Mouse (Mus musculus) brown adipose tissue, adult 24 weeks (tissue): ENCODE measurements at regions not wholly inside any gene's neighbourhood (a gene's known extent, or its start where the extent isn't known, plus 50 kb on each side); places are given as distances from the start of the nearest gene placed in this dataset.
"Not testable (repeated sequence)": the region's sequence is repeated elsewhere in the genome, so short reads cannot be mapped to it uniquely, and the experiment has no call there.

Experiments
- H3K27ac ChIP-seq: fragments of 200-500 bp; replicated peaks from 2 replicates; pipeline ENCODE4 v1.5.1; 2012; ENCODE audit warnings: low read depth, mild to moderate bottlenecking, low read length
- H3K4me1 ChIP-seq: fragments of 200-500 bp; 2 replicates; pipeline ENCODE4 v1.6.1; 2012; ENCODE audit warnings: low read length, mixed read lengths; ENCODE audit not compliant: control insufficient read depth, insufficient read depth, insufficient read length
- H3K4me3 ChIP-seq: fragments of 200-500 bp; 2 replicates; pipeline ENCODE4 v1.5.1; 2012; ENCODE audit warnings: low read depth, mild to moderate bottlenecking, low read length, moderate library complexity; ENCODE audit not compliant: insufficient read depth

GRCm38 (mm10) chr12:107198389-107199018 is 289.9 kb upstream of the 3110018I06Rik start:
- Histone ChIP-seq H3K4me1 (no peaks in the 10 kb centered on the region), H3K4me3 (no peak overlapping the region), H3K27ac (no peak overlapping the region)

GRCm38 (mm10) chr12:107200903-107201302 is 287.5 kb upstream of the 3110018I06Rik start:
- Histone ChIP-seq H3K4me3 (no peak overlapping the region), H3K4me1 (no peaks in the 10 kb centered on the region), H3K27ac (no peak overlapping the region)

GRCm38 (mm10) chr12:107208826-107209225 is 279.6 kb upstream of the 3110018I06Rik start:
- H3K27ac ChIP-seq, H3K4me1 ChIP-seq, H3K4me3 ChIP-seq: not testable (repeated sequence)

GRCm38 (mm10) chr12:107212826-107213225 is 275.6 kb upstream of the 3110018I06Rik start:
- Histone ChIP-seq H3K4me3 (no peak overlapping the region), H3K4me1 (no peaks in the 10 kb centered on the region), H3K27ac (no peak overlapping the region)

GRCm38 (mm10) chr12:107216119-107216518 is 272.3 kb upstream of the 3110018I06Rik start:
- Histone ChIP-seq H3K27ac (no peak overlapping the region), H3K4me1 (no peaks in the 10 kb centered on the region), H3K4me3 (no peak overlapping the region)

- no peak overlapping the region for H3K27ac ChIP-seq
- H3K4me3 ChIP-seq = no peak overlapping the region
- no peaks in the 10 kb centered on the region for H3K4me1 ChIP-seq
Observed at GRCm38 (mm10) chr12:107221276-107221970, 267.0 kb upstream of the 3110018I06Rik start.

- no peak overlapping the region for H3K4me3 ChIP-seq
- H3K4me1 ChIP-seq = no peaks in the 10 kb centered on the region
- no peak overlapping the region for H3K27ac ChIP-seq
Observed at GRCm38 (mm10) chr12:107222106-107222505, 266.3 kb upstream of the 3110018I06Rik start.

- H3K27ac ChIP-seq = no peak overlapping the region
- no peaks in the 10 kb centered on the region for H3K4me1 ChIP-seq
- no peak overlapping the region for H3K4me3 ChIP-seq
Observed at GRCm38 (mm10) chr12:107230097-107230496, 258.3 kb upstream of the 3110018I06Rik start.

GRCm38 (mm10) chr12:107231629-107232028 is 256.8 kb upstream of the 3110018I06Rik start:
- H3K4me3 ChIP-seq = no peak overlapping the region
- no peak overlapping the region for H3K27ac ChIP-seq
- no peaks in the 10 kb centered on the region for H3K4me1 ChIP-seq

- H3K27ac ChIP-seq = no peak overlapping the region
- H3K4me3 ChIP-seq = no peak overlapping the region
- no peaks in the 10 kb centered on the region for H3K4me1 ChIP-seq
Observed at GRCm38 (mm10) chr12:107250747-107251470, 237.5 kb upstream of the 3110018I06Rik start.

GRCm38 (mm10) chr12:107251981-107252380 is 236.5 kb upstream of the 3110018I06Rik start:
- H3K4me3 ChIP-seq = no peak overlapping the region
- no peak overlapping the region for H3K27ac ChIP-seq
- H3K4me1 ChIP-seq = no peaks in the 10 kb centered on the region

- Histone ChIP-seq H3K4me3 (no peak overlapping the region), H3K27ac (no peak overlapping the region), H3K4me1 (no peaks in the 10 kb centered on the region)
Observed at GRCm38 (mm10) chr12:107262076-107262475, 226.4 kb upstream of the 3110018I06Rik start.

GRCm38 (mm10) chr12:107262516-107262915 is 225.9 kb upstream of the 3110018I06Rik start:
- H3K27ac ChIP-seq = no peak overlapping the region
- no peaks in the 10 kb centered on the region for H3K4me1 ChIP-seq
- H3K4me3 ChIP-seq = no peak overlapping the region

GRCm38 (mm10) chr12:107266696-107267095 is 221.7 kb upstream of the 3110018I06Rik start:
- H3K4me1 ChIP-seq = no peaks in the 10 kb centered on the region
- H3K27ac ChIP-seq = no peak overlapping the region
- H3K4me3 ChIP-seq = no peak overlapping the region

- no peak overlapping the region for H3K4me3 ChIP-seq
- H3K4me1 ChIP-seq = no peaks in the 10 kb centered on the region
- H3K27ac ChIP-seq = no peak overlapping the region
Observed at GRCm38 (mm10) chr12:107285622-107286021, 202.8 kb upstream of the 3110018I06Rik start.
